Mouse (Mus musculus): ENCODE measurements around the gene Traf3ip1.

Traf3ip1 gene

DNA sequence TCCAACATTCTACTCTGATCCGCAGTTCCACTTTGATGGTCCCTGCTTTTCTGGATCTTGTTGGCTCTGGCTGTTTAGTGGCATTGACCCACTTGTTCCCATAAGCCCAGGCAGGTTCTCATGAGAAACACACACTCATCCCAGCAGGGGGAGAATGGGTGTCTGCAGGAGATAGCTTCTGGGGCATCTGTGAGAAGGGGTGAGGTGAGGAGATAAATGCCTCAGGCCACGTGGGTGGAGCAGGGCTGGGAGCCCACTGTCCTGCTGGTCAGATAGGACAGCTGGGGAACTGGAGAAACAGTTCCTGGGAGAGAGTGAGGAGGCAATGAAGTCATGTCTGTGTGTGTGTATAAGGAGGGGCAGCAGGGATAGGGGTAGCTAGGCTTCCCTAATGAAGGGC, 39.0 kb downstream of the Traf3ip1 start:
- no peak for DNase-seq (ENCODE audit: low read depth, low spot score)

DNA sequence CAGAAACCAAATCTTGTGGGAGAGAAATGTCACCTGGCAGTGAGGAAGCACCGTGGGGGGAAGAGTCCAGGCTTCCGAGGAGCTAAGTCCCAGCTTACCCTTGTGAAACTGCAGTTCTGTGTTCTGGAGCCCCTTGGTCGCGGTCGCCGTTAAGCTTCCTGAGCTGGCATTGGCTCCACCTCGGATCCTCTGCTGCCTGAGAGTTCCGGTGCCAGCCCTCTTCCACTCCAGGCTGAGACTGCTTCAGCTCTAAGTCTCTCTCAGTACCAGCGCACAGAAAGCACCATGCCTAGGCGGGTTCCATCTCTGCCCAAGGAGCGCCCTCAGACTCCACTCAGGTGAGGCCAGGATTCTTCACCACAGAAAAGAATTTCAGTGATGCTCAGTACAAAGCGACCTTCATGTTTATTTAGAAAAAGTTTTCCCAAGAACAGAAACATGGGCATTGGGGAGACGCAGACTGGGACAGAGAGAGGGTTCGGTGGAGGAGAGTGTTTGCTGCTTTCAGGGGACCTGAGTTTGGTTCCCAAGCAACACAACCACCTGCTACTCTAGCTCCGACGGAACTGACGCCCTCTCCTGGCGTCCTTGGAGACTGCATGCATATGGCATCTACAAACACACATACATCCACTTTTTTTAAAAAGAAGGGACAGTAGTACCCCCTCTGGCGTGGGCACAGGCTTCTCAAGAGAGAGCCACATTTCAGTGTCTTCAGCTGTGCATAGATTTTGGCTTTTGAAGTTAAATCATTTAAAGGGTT, 39.7 kb downstream of the Traf3ip1 start:
- peak; percentile 79 for DNase-seq (ENCODE audit: low read depth, low spot score)

DNA sequence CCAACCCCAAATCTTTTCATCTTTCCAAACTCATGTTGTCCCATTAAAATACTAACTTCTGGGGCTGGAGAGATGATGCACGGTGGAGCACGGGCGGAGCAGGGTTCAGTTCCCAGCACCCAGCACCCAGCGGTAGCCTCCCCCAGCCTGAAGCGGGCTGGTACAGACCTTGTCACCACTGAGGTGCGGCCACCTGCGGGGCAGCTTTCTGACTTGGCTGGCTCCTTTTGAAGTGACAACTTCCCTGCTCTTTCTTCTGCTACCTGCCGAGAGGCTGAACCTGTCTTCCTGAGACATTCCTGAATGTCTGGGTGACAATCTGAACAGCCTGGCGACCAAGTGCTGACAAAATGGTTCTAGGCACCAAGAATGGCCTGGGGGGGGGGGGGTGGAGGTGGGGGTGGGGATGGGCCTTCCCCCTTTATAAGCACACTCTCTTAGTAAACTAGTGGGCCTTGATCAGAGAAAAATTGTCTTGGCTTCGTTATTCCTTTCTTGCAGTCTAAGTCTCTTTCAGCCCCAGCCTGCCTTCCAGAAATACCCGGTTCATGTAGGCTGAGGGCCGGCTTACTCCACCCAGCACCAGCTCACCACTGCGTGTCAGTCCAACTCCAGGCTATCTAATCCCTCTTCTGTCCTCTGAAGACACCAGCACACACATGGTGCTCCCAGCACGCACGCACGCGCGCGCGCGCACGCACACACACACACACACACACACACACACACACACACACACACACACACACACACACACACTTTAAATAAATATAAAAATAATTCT, 43.5 kb downstream of the Traf3ip1 start:
- peak; percentile 72 for DNase-seq (ENCODE audit: low read depth, low spot score)

DNA sequence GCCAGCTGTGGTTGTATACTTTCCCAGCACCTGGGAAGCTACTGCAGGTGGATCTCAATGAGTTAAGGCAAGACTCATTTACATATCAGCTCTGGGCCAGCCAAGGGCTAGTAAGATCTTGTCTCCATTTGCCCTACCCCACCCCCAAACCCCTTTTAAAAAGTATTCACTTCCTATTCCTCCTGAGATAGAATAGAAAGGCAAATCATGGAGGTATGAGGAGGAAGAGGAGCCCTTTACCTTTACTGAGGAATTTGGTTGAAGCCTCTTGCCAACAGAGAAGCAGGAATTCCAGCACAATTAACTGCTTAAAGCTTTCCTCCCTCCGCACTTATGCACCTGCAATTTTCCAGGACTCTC, 44.1 kb downstream of the Traf3ip1 start:
- DNase-seq (ENCODE audit: low read depth, low spot score) = peak; percentile 23

DNA sequence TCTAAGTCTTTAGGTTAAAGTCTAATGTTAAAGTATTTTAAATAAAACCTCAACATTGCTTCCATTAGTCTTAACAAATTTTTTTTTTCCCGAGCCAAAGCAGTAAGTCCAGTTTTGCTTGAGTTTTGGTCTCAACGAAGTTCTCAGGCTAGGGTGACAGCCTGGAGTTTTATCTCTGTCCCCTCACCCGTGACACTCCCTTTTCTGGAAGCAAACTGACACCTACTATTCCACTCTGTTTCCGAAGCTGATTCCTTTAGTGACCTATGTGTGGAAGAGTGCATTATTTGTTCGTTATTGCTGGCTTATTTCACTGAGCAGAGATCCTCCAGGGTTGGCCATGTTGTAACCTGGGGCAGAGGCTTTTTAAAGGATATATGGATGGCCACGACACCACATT, 44.8 kb downstream of the Traf3ip1 start:
- no peak for DNase-seq (ENCODE audit: low read depth, low spot score)

DNA sequence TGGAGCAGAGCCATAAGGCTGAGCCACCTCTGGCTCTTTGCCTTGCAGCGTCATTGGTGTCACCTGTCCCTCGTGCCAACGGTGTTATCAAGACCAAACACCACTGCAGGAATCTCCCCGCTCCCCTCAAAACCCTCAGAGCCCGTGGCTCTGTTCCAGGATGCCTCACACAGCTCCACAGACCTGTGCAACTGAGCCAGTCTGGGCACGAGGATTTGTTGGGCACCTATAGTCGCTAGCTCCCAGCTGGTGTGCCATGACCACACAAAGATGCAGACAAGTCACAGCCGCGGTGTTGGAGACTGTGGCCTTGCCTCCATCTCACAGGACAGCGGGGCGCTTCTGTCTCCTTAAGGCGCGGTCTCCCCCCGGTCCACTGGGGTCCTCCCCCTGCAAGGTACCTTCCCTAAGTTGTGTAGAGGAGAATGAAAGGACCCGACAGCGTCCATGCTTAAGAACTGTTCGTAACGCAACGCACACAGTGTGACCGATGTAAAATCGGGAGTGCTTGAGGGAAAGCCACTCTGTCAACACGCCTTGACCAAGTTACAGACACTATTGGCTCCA, 45.3 kb downstream of the Traf3ip1 start:
- no peak for DNase-seq (ENCODE audit: low read depth, low spot score)

DNA sequence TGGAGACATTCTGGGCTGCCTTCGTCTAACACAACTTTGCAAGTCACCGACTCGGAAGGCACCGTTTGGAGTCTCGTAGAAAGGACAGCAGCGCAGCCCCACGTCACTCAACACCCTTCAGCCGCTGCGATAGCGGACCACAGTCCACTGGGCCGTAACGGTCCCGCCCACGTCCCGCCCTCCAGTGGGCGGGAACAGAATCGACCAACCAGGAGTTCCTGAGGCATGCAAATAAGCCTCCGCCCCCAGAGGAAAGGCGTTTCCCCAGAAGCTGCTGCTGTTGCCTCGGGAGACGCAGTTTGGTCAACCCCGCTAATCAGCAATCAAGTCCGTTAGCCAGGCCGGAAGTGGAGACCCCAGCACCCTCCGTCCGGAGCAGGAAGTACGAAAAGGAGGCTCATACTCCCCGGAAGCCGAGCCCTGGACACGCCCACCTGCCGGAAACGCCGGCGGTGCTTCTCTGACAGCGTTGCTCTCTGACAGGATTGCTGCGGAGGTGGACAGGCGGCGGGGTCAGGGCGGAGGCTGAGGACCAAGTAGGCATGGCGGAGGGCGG, 45.9 kb downstream of the Traf3ip1 start, which contains the start of gene Asb1:
Asb1 (plus strand) TSS at position 274 of the 556 bp plus-strand sequence.
- DNase-seq (ENCODE audit: low read depth, low spot score) = peak; percentile 99

DNA sequence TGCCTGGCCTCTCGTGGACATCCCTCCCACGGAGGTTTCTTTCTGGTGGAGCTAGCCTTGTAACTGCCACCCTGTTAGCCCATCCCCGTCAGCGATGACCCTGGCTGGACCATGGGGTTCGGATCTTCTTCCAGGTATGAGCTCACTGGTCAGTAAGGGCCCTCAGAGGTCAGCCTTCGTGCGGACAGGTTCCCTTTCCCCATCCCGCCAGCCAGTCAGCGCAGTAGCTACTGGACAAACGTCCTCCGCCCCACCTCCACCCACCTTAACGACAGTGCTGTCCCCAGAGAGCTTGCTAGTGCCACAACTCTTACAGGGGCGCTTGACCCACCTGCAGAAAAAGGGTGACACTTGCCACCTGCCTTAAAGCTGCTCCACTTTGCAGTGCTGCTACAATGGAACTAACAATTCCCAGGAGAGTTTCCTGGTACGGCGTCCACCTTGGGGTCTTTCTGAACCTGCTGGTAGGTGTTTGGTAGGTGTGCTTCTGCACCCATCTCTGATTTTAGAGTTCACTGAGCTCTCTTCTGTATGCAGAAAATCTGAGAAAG, 46.7 kb downstream of the Traf3ip1 start:
- DNase-seq (ENCODE audit: low read depth, low spot score) = no peak

DNA sequence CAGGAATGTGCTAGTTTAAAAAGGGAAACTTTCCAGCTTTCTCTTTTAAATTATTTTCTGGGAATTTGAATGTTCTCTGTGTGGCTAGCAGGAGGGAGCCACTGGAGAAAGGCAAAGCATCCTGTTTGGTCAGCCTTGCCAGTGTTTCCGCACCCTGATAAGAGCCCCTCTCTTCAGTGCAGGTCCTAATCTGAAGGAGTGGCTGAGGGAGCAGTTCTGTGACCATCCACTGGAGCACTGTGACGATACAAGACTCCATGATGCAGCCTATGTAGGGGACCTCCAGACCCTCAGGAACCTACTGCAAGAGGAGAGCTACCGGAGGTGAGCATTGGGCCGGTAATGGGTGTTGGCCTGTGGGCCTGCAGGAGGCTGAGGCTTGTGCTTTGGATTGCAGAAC, 49.5 kb downstream of the Traf3ip1 start:
- no peak for DNase-seq (ENCODE audit: low read depth, low spot score)

DNA sequence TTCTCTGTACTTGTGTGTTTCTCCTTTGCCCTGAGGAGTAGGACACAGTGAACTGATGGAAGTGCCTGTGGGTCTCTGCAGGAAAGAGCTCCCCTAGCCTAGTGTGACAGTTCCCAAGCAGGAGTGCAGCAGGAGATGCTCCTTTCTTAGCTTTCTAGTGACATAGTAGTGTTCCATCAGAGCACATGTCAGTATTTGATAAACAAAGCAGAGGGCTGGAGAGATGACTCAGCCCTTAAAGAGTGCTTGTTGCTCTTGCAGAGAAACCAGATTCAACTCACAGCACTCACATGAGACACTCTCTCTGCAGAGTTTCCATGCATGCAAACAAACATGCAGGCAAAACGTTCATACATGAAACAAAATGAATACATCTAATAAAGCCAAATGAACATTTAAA, 50.8 kb downstream of the Traf3ip1 start:
- DNase-seq (ENCODE audit: low read depth, low spot score) = no peak

DNA sequence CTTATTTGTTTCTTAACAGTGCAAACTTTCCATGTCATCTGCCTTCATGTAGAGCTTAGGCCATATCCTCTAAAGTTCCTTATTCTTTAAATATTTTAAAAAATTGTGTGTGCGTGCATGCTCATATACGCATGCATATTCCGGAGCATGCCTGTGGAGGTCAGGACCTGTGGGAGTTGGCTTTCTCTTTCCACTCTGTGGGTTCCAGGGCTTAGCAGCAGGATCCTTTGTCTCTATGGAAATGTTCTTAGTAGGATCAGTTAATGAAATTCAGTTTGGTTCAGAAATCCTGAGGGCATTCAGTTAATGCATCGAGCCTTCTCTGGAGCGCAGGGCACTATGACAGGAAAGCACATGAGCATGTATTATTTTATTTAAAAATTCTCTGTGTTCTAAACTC, 53.1 kb downstream of the Traf3ip1 start:
- peak; percentile 82 for DNase-seq (ENCODE audit: low read depth, low spot score)

DNA sequence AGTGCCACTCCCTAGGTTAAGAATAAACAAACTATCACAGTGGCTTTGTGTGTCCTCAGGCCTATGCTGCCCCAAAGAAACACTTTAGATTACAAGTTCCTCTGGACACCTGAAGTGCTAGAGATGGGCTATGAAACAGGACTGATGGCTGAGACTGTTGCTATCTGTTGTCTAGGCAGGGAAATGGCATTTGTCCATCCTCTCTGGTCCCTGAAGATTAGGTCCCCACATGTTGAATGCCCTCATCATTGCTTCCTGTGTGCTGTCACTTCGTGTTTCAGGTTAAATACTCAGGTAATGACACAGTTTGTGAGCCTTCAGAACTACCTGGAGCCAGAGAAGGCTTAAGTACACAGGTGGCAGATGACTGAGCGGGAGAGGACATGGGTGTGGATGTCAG, 54.6 kb downstream of the Traf3ip1 start:
- DNase-seq (ENCODE audit: low read depth, low spot score) = no peak

DNA sequence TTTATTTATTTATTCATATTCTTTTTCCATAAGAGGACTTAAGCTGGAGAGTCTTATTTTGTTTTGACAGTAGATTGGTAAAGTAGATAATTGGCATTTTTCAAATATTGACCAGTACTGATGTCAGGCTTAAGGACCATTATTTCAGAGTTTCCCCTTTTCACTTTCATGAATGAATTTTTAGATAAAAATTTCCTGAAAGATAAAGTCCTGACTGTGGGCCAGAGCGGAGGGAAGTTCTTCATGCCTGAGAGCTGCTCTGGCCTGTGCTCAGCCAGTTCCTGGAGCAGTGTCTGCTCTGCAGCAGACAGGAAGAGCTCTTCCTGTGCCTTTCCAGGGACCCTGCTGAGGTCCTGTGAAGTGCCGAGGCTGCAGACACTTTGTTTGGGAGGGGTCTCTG, 62.7 kb downstream of the Traf3ip1 start:
- no peak for DNase-seq (ENCODE audit: low read depth, low spot score)

DNA sequence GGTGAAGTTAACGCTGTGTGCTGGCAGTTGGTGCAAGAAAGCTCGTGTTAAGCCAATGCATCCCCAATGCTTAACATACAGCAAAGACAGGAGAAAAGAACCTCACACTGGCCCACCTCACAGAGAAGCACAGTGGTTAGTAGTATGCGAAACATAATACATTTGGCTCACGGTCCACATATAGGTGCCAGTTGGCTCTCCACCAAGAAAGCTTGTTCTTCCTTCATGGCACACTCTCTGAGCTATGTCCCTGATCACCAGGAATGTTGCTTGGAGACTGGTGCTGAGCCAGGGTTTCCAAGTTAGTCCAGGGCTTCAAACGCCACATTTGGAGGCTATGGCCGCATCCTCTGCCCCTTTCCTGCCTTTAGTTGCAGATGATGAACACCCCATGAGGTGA, 66.8 kb downstream of the Traf3ip1 start:
- no peak for DNase-seq (ENCODE audit: low read depth, low spot score)

DNA sequence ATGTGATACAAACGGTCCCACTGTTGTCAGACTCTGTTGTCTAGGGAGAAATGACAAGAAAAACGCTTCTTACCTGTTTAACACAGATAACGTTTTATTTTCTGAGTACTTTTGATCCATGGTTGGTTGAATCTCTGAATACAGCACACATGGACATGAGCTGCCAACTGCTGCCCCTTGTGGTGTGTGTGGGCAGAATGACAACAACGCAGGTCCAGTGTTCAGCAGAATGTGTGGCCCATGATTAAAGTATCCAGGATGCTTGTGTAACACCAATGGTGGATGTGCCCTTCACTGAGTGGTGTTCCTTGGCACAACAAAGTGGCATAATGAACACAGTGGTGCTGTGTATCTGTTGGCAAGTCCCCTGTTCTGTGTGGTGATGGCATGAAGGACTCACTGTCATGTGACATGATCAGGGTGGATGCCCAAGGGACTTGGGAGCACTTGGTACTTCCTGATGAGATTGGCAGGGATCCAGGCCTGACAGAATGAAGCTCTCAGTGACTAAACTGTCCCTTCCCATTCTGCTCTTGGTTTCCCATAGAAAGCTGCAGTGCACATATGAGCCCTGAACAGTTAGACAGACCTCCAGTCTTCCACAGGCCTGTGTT, 68.6 kb downstream of the Traf3ip1 start:
- DNase-seq (ENCODE audit: low read depth, low spot score) = no peak

DNA sequence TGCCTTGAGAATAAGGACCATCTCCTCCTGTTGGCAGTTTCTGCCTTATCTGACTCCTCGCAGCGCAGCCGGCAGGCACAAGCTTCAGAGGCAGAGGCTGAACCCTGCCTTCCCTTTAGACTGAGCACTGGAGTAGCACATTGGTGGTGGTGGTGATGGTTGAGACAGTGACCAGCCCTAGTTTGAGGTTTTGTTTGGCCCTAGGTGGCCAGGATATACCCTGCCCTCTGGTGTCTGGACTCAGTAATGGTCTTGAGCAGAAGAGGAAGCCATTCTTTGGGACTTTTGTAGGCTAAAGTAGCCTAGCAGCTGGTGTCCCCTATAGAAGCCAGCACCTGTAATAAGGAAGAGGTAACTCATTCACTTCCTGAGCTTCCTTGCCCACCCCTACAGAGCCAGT, 69.6 kb downstream of the Traf3ip1 start:
- DNase-seq (ENCODE audit: low read depth, low spot score) = peak; percentile 19

DNA sequence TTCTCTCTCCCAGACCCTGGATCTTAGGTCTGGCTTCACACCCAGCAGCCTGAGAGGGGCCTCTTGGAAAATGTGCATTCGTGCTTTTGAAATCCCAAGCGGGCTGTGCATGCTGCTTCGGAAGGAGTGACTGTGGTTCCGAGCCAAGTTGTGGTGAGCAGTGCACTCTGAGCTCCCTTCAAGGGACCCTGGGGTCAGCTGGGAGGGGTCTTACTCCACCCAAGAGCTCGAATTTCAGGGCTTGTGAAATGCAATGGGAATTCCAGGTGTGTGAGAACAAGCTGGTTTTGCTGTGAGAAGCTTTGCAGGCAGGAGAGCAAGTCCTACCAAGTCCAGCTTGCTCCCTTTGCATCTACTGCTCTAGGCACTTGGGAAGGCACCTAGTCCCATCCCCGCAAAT, 70.2 kb downstream of the Traf3ip1 start:
- no peak for DNase-seq (ENCODE audit: low read depth, low spot score)

DNA sequence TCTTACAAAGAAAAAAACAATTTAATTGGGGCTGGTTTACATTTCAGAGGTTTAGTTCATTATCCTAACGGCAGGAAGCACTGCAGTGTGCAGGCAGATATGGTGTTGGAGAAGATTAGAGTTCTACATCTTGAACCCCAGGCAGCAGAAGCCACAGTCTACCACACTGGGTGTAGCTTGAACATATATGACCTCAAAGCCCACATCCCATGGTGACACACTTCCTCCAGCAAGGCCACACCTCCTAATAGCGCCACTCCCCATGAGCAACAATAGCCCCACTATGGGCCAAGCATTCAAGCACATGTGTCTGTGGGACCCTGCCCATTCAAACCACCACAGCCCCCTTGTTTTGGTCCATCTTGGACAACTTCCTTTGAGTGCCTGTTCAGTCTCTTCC, 72.8 kb downstream of the Traf3ip1 start:
- DNase-seq (ENCODE audit: low read depth, low spot score) = no peak

DNA sequence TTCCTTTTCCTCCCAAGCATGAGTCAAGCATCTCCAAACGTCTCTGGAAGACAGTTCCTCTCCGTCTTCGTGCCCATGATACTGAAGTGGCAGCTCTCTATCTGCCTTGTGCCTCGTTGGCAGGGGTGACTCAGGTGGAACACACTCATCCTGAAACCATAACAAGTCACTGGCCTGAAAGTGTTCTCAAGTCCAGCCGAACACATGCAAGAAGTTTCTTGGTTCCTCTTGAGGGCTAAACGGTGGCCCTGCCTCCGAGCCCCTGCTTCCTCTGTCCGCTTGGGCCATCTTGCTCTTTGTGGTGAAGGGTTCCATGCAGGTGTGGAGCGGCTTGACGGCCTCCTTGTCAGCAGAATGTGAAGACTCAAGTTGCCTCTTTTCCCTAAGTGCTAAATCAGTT, 78.0 kb downstream of the Traf3ip1 start:
- no peak for DNase-seq (ENCODE audit: low read depth, low spot score)

DNA sequence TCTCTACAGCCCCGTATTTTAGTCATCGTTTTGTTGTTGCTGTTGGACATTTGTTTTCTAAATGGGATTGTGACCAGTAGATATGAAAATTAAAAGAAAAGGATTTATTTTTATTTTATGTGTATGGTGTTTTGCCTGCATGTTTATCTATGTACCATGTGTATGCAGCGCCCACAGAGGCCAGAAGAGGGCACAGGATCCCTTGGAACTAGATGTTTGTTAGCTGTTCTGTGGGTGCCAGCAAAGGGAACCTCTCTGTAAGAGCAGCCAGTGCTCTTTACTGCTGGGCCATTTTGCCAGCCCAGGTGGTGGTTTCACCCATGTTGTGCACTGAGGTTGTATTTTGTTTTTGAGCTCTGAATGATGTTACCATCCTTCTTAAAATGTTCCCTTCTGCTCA, 79.8 kb downstream of the Traf3ip1 start:
- peak; percentile 23 for DNase-seq (ENCODE audit: low read depth, low spot score)

DNA sequence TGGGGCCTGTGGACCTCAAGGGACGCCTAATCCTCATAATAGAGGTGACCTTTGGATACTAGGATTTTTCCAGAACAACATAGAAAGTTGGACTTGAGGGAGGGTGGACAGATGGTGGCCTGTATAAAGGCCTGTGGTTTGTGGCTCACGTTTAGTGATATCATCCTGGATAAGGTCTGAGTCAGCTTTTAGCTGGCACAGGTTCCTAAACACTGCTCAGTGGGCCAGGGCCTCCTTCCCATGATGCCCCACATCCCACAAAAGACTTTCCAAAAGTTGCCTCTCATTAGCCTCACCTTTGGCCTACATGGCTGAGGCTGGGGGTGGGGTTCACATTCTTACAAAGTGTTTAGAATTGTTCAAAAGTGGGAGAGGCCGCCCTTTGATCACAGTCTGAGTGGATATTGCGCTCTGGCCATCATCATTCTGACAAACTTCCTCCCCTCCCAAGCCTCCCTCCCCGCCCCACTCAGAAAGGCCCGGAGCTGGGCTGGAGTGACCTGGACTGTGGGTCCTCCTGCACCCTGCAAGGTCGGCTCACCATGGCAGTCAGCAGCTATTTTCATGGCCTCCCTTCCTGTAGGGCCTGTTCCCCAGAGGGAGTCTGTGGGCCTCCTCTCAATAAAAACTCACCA, 83.6 kb downstream of the Traf3ip1 start:
- DNase-seq (ENCODE audit: low read depth, low spot score) = peak; percentile 29

Data from R1 (cell line).